Mouse (Mus musculus) G1E (cell line): Measurements from ENCODE around the gene Lurap1.

ENCODE experiments used
- POLR2AphosphoS5 ChIP-seq: IDR thresholded peaks from 2 replicates; pipeline ENCODE4 v1.6.1; 2012; ENCODE audit warnings: low read depth, low read length, inconsistent platforms; ENCODE audit not compliant: insufficient replicate concordance
- TAL1 ChIP-seq: conservative IDR thresholded peaks from 2 replicates; pipeline ENCODE4 v1.6.1; 2012; ENCODE audit warnings: low read depth, low read length, inconsistent platforms, mixed read lengths

- TF ChIP-seq TAL1 (no peak), POLR2AphosphoS5 (no peak)
Observed at GRCm38 (mm10) chr4:116097211-116097610, 53.9 kb downstream of the Lurap1 start.
